Mouse (Mus musculus) kidney, embryonic 16.5 days (tissue): ENCODE data around the gene Mettl22. TPM values are rescaled to one million over a fixed set of nuclear protein-coding genes. Genes with fewer than 3 reads are reported as not detected.

Experiments used
- ATAC-seq: fragments of 200-750 bp; cut with Nextera tagmentation; 2 replicates; pipeline ENCODE4 v1.8.0; 2017; ENCODE audit warnings: moderate TSS enrichment; ENCODE audit not compliant: low FRiP score, low TSS enrichment
- H3K27ac ChIP-seq: fragments of 300-500 bp; sonication (generic); 2 replicates; pipeline ENCODE4 v1.5.1; 2014; ENCODE audit warnings: low read length
- H3K27me3 ChIP-seq: fragments of 300-500 bp; sonication (generic); 2 replicates; pipeline ENCODE4 v1.6.1; 2014; ENCODE audit warnings: low read length, control low read depth, mixed read lengths; ENCODE audit not compliant: insufficient read depth
- H3K36me3 ChIP-seq: fragments of 300-500 bp; sonication (generic); 2 replicates; pipeline ENCODE4 v1.6.1; 2014; ENCODE audit warnings: low read length, control low read depth, mixed read lengths; ENCODE audit not compliant: insufficient read depth
- H3K4me1 ChIP-seq: fragments of 300-500 bp; sonication (generic); 2 replicates; pipeline ENCODE4 v1.6.1; 2014; ENCODE audit warnings: low read length, control low read depth, mixed read lengths; ENCODE audit not compliant: insufficient read depth
- H3K4me2 ChIP-seq: fragments of 300-500 bp; sonication (generic); replicated peaks from 2 replicates; pipeline ENCODE4 v1.6.1; 2014; ENCODE audit warnings: low read depth, low read length
- H3K4me3 ChIP-seq: fragments of 300-500 bp; sonication (generic); 2 replicates; pipeline ENCODE4 v1.5.1; 2014; ENCODE audit warnings: mild to moderate bottlenecking, low read length
- H3K9ac ChIP-seq: fragments of 300-500 bp; sonication (generic); replicated peaks from 2 replicates; pipeline ENCODE4 v1.6.1; 2014; ENCODE audit warnings: low read length
- H3K9me3 ChIP-seq: fragments of 300-500 bp; sonication (generic); 2 replicates; pipeline ENCODE4 v1.6.1; 2016; ENCODE audit warnings: low read length, control low read depth
- WGBS: fragments of 180-500 bp; shearing (Covaris S2); extraction: QIAGEN DNeasy Blood & Tissue Kit; methylation state at CpG from one replicate; pipeline ENCODE4 v1.1.7; 2014; 5-methylcytosine and 5-hydroxymethylcytosine counted together
- polyA plus RNA-seq: library from polyadenylated mRNA; unstranded; fragments of >200 nt; fragmentation: Nextera tagmentation; extraction: Ambion mirVana; gene quantifications from 2 replicates; pipeline ENCODE4 v1.2.1, GENCODE M21; 2015

Gene Mettl22
- 20.4 and 20.5 TPM in 2 replicates for polyA plus RNA-seq

GRCm38 (mm10) chr16:8470603-8471481 lies at the start of gene Mettl22:
Gene Mettl22 (plus strand): TSS chr16:8470788.
- Histone ChIP-seq H3K9me3 (no peaks in the 10 kb centered on the region), H3K4me3 (peak within 1 kb of the TSS; percentile 86), H3K36me3 (no peaks in the 10 kb centered on the region), H3K4me1 (peaks cover 10% of the 10 kb centered on the region), H3K27ac (peak within 1 kb of the TSS; percentile 93), H3K4me2 (peak within 1 kb of the TSS; percentile 65), H3K27me3 (no peaks in the 10 kb centered on the region), H3K9ac (peak within 1 kb of the TSS; percentile 88)
- ATAC-seq: peak; percentile 99
- WGBS: under 1% methylated on average over 48 of the region's 48 CpGs

GRCm38 (mm10) chr16:8420842-8421241 lies 49.7 kb upstream of the Mettl22 start:
- Histone ChIP-seq H3K27me3 (peaks cover 33% of the 10 kb centered on the region), H3K4me1 (peaks cover 14% of the 10 kb centered on the region; the same call in 1 of the 2 replicates), H3K4me2 (no peak overlapping the region), H3K36me3 (no peaks in the 10 kb centered on the region), H3K4me3 (no peak overlapping the region), H3K9ac (no peak overlapping the region), H3K27ac (no peak overlapping the region), H3K9me3 (no peaks in the 10 kb centered on the region)
- no peak for ATAC-seq
- WGBS: 92% methylated on average over 4 of the region's 4 CpGs

GRCm38 (mm10) chr16:8423626-8424114 lies 46.9 kb upstream of the Mettl22 start:
- H3K27me3 ChIP-seq: peaks cover 49% of the 10 kb centered on the region
- no peak overlapping the region for H3K27ac ChIP-seq
- no peaks in the 10 kb centered on the region for H3K9me3 ChIP-seq
- H3K4me3 ChIP-seq: no peak overlapping the region
- peaks cover 9% of the 10 kb centered on the region; the same call in 1 of the 2 replicates for H3K4me1 ChIP-seq
- no peaks in the 10 kb centered on the region for H3K36me3 ChIP-seq
- 31% methylated on average over 7 of the region's 7 CpGs for WGBS
- no peak overlapping the region for H3K4me2 ChIP-seq
- peak; percentile 39 for ATAC-seq
- no peak overlapping the region for H3K9ac ChIP-seq

- WGBS: 3% methylated on average over 43 of the region's 43 CpGs
- Histone ChIP-seq H3K4me2 (peak overlapping the region; percentile 72), H3K4me1 (peaks cover 9% of the 10 kb centered on the region; the same call in 1 of the 2 replicates), H3K27me3 (peaks cover 49% of the 10 kb centered on the region), H3K27ac (no peak overlapping the region), H3K9me3 (no peaks in the 10 kb centered on the region), H3K36me3 (no peaks in the 10 kb centered on the region), H3K4me3 (peak overlapping the region; percentile 42), H3K9ac (no peak overlapping the region)
- peak; percentile 42; the same call in 1 of the 2 replicates for ATAC-seq
These were observed 46.2 kb upstream of the Mettl22 start for GRCm38 (mm10) chr16:8424161-8424970.

GRCm38 (mm10) chr16:8424971-8425330 lies 45.6 kb upstream of the Mettl22 start, which contains the start of gene Tmem114:
Gene Tmem114 (minus strand): TSS chr16:8425136.
- Histone ChIP-seq H3K27ac (no peak within 1 kb of the TSS), H3K36me3 (no peaks in the 10 kb centered on the region), H3K4me3 (peak within 1 kb of the TSS; percentile 42), H3K4me2 (peak within 1 kb of the TSS; percentile 72), H3K9ac (no peak within 1 kb of the TSS), H3K9me3 (no peaks in the 10 kb centered on the region), H3K27me3 (peaks cover 49% of the 10 kb centered on the region), H3K4me1 (peaks cover 9% of the 10 kb centered on the region; the same call in 1 of the 2 replicates)
- under 1% methylated on average over 16 of the region's 16 CpGs for WGBS
- ATAC-seq: peak; percentile 49; the same call in 1 of the 2 replicates

GRCm38 (mm10) chr16:8425736-8426135 lies 44.9 kb upstream of the Mettl22 start:
- Histone ChIP-seq H3K9ac (no peak overlapping the region), H3K4me2 (no peak overlapping the region), H3K27ac (no peak overlapping the region), H3K9me3 (no peaks in the 10 kb centered on the region), H3K4me3 (no peak overlapping the region), H3K27me3 (peaks cover 49% of the 10 kb centered on the region), H3K36me3 (no peaks in the 10 kb centered on the region), H3K4me1 (peaks cover 9% of the 10 kb centered on the region; the same call in 1 of the 2 replicates)
- 81% methylated on average over 5 of the region's 5 CpGs for WGBS
- no peak for ATAC-seq

GRCm38 (mm10) chr16:8429531-8429930 lies 41.1 kb upstream of the Mettl22 start:
- WGBS: 72% methylated on average over 4 of the region's 4 CpGs
- H3K27ac ChIP-seq: no peak overlapping the region
- H3K4me3 ChIP-seq: no peak overlapping the region
- no peaks in the 10 kb centered on the region for H3K9me3 ChIP-seq
- H3K4me2 ChIP-seq: no peak overlapping the region
- H3K36me3 ChIP-seq: no peaks in the 10 kb centered on the region
- peaks cover 29% of the 10 kb centered on the region for H3K27me3 ChIP-seq
- H3K4me1 ChIP-seq: peaks cover 6% of the 10 kb centered on the region; the same call in 1 of the 2 replicates
- no peak for ATAC-seq
- H3K9ac ChIP-seq: no peak overlapping the region

- ATAC-seq: no peak
- no peaks in the 10 kb centered on the region for H3K36me3 ChIP-seq
- no peak overlapping the region for H3K27ac ChIP-seq
- H3K4me2 ChIP-seq: no peak overlapping the region
- H3K4me1 ChIP-seq: no peaks in the 10 kb centered on the region
- no peaks in the 10 kb centered on the region for H3K9me3 ChIP-seq
- H3K9ac ChIP-seq: no peak overlapping the region
- H3K27me3 ChIP-seq: no peaks in the 10 kb centered on the region
- 83% methylated on average over 3 of the region's 3 CpGs for WGBS
- no peak overlapping the region for H3K4me3 ChIP-seq
These were observed 38.0 kb upstream of the Mettl22 start for GRCm38 (mm10) chr16:8432616-8433015.

GRCm38 (mm10) chr16:8444911-8445310 lies 25.7 kb upstream of the Mettl22 start:
- H3K4me1 ChIP-seq: no peaks in the 10 kb centered on the region
- H3K36me3 ChIP-seq: no peaks in the 10 kb centered on the region
- H3K4me3 ChIP-seq: no peak overlapping the region
- 80% methylated on average over 7 of the region's 7 CpGs for WGBS
- no peaks in the 10 kb centered on the region for H3K27me3 ChIP-seq
- H3K27ac ChIP-seq: no peak overlapping the region
- H3K9me3 ChIP-seq: no peaks in the 10 kb centered on the region
- ATAC-seq: no peak
- H3K4me2 ChIP-seq: no peak overlapping the region
- no peak overlapping the region for H3K9ac ChIP-seq
